Mouse (Mus musculus) bone marrow, adult 2 months (tissue): ENCODE data around the gene Pard3b. TPM values are rescaled to one million over a fixed set of nuclear protein-coding genes. Genes with fewer than 3 reads are reported as not detected.
"Not testable (repeated sequence)": the region's sequence is repeated elsewhere in the genome, so short reads cannot be mapped to it uniquely, and the experiment has no call there.

Source experiments
- H3K27ac ChIP-seq: fragments of 200-500 bp; 2 replicates; pipeline ENCODE4 v1.5.1; 2012; ENCODE audit warnings: low read depth, mild to moderate bottlenecking, control low read depth, inconsistent platforms, low read length; ENCODE audit not compliant: control insufficient read depth, poor library complexity, insufficient read depth
- H3K4me1 ChIP-seq: fragments of 200-500 bp; 2 replicates; pipeline ENCODE4 v1.6.1; 2011; ENCODE audit warnings: low read length; ENCODE audit not compliant: control insufficient read depth, insufficient read depth
- H3K4me3 ChIP-seq: fragments of 200-500 bp; replicated peaks from 2 replicates; pipeline ENCODE3; 2011; ENCODE audit warnings: mild to moderate bottlenecking, low read depth, low read length, control low read depth; ENCODE audit not compliant: control insufficient read depth
- CTCF ChIP-seq: fragments of 200-500 bp; IDR thresholded peaks from 2 replicates; pipeline ENCODE4 v1.5.1; 2011; ENCODE audit warnings: low read length, control low read depth; ENCODE audit not compliant: control insufficient read depth, insufficient read depth
- POLR2A ChIP-seq: fragments of 200-500 bp; IDR thresholded peaks from 2 replicates; pipeline ENCODE4 v1.6.1; 2011; ENCODE audit warnings: low read depth, mild to moderate bottlenecking, control low read depth, low read length, borderline replicate concordance; ENCODE audit not compliant: control insufficient read depth
- WGBS: fragments of 180-500 bp; shearing (Covaris S2); methylation state at CpG from one replicate; pipeline ENCODE4 v1.1.7; 2018; 5-methylcytosine and 5-hydroxymethylcytosine counted together
- polyA plus RNA-seq: library from polyadenylated mRNA; stranded (reverse); fragments of >200 nt; gene quantifications from 2 replicates; pipeline ENCODE4 v1.2.4, GENCODE M21; 2011; ENCODE audit warnings: low replicate concordance; ENCODE audit not compliant: missing spikeins, insufficient read depth, insufficient read length

Pard3b gene
- polyA plus RNA-seq, 1 experiment = 9.7 TPM

- whole genome bisulfite sequencing = 79% methylated on average over 5 of the region's 5 CpGs
- TF ChIP-seq CTCF (no peak), POLR2A (no peak)
- Histone ChIP-seq H3K4me1 (no peaks in the 10 kb centered on the region), H3K4me3 (no peak overlapping the region), H3K27ac (no peak overlapping the region)
Measured at GRCm38 (mm10) chr1:62597751-62598400, 959.3 kb downstream of the Pard3b start.

- 90% methylated on average over 5 of the region's 5 CpGs for WGBS
- no peak overlapping the region for H3K27ac ChIP-seq
- no peak overlapping the region for H3K4me3 ChIP-seq
- no peaks in the 10 kb centered on the region for H3K4me1 ChIP-seq
- TF ChIP-seq CTCF = no peak
- TF ChIP-seq POLR2A = no peak
Measured at GRCm38 (mm10) chr1:62598551-62598950, 959.9 kb downstream of the Pard3b start.

- H3K4me3 ChIP-seq, H3K4me1 ChIP-seq, H3K27ac ChIP-seq: not testable (repeated sequence)
- WGBS = 88% methylated on average over 1 of the region's 1 CpGs
Measured at GRCm38 (mm10) chr1:62604644-62605043, 966.0 kb downstream of the Pard3b start.

- no peak overlapping the region for H3K27ac ChIP-seq
- H3K4me3 ChIP-seq = no peak overlapping the region
- H3K4me1 ChIP-seq = no peaks in the 10 kb centered on the region
- 71% methylated on average over 3 of the region's 3 CpGs for WGBS
- no peak for TF ChIP-seq POLR2A
- no peak for TF ChIP-seq CTCF
Measured at GRCm38 (mm10) chr1:62618109-62618665, 979.6 kb downstream of the Pard3b start.

GRCm38 (mm10) chr1:62619456-62619855 lies 980.8 kb downstream of the Pard3b start:
- WGBS = 80% methylated on average over 5 of the region's 5 CpGs
- no peak overlapping the region for H3K27ac ChIP-seq
- TF ChIP-seq CTCF (no peak), POLR2A (no peak)
- H3K4me3 ChIP-seq = no peak overlapping the region
- H3K4me1 ChIP-seq = no peaks in the 10 kb centered on the region

GRCm38 (mm10) chr1:62622447-62622846 lies 983.8 kb downstream of the Pard3b start:
- TF ChIP-seq POLR2A = no peak
- TF ChIP-seq CTCF = no peak
- WGBS = 68% methylated on average over 1 of the region's 1 CpGs
- Histone ChIP-seq H3K4me1 (no peaks in the 10 kb centered on the region), H3K27ac (no peak overlapping the region), H3K4me3 (no peak overlapping the region)

- Histone ChIP-seq H3K27ac (no peak overlapping the region), H3K4me1 (no peaks in the 10 kb centered on the region), H3K4me3 (no peak overlapping the region)
- no peak for TF ChIP-seq CTCF
- 82% methylated on average over 2 of the region's 2 CpGs for WGBS
Measured at GRCm38 (mm10) chr1:62624166-62624565, 985.5 kb downstream of the Pard3b start.

- Histone ChIP-seq H3K4me1 (no peaks in the 10 kb centered on the region), H3K4me3 (no peak overlapping the region), H3K27ac (no peak overlapping the region)
- WGBS = 80% methylated on average over 6 of the region's 6 CpGs
- TF ChIP-seq POLR2A = no peak
- TF ChIP-seq CTCF = no peak
Measured at GRCm38 (mm10) chr1:62624836-62625235, 986.2 kb downstream of the Pard3b start.

- no peaks in the 10 kb centered on the region; the same call in 1 of the 2 replicates for H3K4me1 ChIP-seq
- WGBS = 87% methylated on average over 4 of the region's 4 CpGs
- H3K4me3 ChIP-seq = no peak overlapping the region
- TF ChIP-seq CTCF (no peak), POLR2A (no peak)
- H3K27ac ChIP-seq = no peak overlapping the region
Measured at GRCm38 (mm10) chr1:62625332-62625731, 986.7 kb downstream of the Pard3b start.
